Mouse (Mus musculus): ENCODE results near the gene Sacm1l. TPM values are rescaled to one million over a fixed set of nuclear protein-coding genes. Genes with fewer than 3 reads are reported as not detected.
A peak's percentile ranks its signal among the peaks of the same experiment; 100 is the strongest.

Gene Sacm1l
- polyA plus RNA-seq, 1 experiment, result 8.1 TPM

GRCm38 (mm10) chr9:123526502-123526901 is 3.1 kb upstream of the Sacm1l start:
- Histone ChIP-seq H3K27me3 (ENCODE audit: control insufficient read depth, insufficient read depth, low read length) (no peaks in the 10 kb centered on the region), H3K4me3 (ENCODE audit: control insufficient read depth, insufficient read depth, low read length) (no peak overlapping the region), H3K4me1 (replicated peaks; ENCODE audit: control insufficient read depth, insufficient read depth, low read length) (peaks cover 4% of the 10 kb centered on the region), H3K27ac (ENCODE audit: control insufficient read depth, insufficient read depth, low read length) (0 out of 2 replicates have a peak overlapping the region, but pooled peaks have one; percentile 42), H3K36me3 (ENCODE audit: control insufficient read depth, insufficient read depth, low read length) (no peaks in the 10 kb centered on the region)
- 74% methylated on average over 5 of the region's 5 CpGs for WGBS
- no peak for DNase-seq
- no peak for TF ChIP-seq CTCF (IDR thresholded peaks at IDR 0.05; ENCODE audit: borderline replicate concordance, control insufficient read depth, extremely low read depth, insufficient read depth, low read length, poor library complexity)
- no peak for TF ChIP-seq POLR2A (IDR thresholded peaks at IDR 0.05; ENCODE audit: control insufficient read depth, extremely low read depth, insufficient read depth, low read length, poor library complexity)

DNA sequence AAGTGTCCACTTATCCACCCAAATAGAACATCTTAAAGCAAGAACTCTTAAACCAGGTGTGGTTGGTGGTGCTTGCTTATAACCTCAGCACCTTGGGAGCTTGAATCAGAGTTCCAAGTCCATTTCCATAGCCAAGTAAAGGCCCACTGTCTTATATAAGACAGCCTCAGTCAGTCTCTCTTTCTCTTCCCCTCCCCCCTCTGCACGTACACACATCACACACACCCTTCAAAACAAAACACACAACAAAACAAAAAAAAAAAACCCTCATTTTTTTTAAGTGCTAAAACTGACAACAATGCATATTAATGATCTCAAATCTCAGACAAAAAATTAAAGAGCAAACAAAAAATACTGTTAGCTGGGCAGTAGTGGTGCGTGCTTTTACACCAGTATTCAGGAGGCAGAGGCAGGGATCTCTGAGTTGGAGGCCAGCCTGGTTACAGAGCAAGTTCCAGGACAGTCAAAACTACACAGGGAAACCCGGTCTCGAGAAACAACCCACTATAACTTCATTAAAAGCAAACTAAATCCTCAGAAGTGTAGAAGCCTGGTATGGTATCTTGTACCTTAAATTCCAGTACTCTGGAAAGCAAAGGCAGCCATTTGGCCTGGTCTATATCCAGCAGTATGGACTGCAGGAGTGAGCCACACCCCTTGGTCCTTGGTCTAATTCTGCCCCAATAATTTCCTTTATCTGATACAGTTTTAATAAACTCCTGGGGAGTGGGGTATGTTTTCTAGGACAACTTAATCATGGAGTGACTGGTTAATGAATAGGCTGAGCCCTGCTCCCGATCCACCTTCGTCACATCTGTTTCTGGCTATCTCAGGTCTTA is 1.3 kb upstream of the Sacm1l start:
- Histone ChIP-seq H3K4me3 (ENCODE audit: control insufficient read depth, insufficient read depth, low read length) (peak overlapping the region; percentile 58), H3K27ac (ENCODE audit: control insufficient read depth, insufficient read depth, low read length) (peak overlapping the region; percentile 74), H3K27me3 (ENCODE audit: control insufficient read depth, insufficient read depth, low read length) (no peaks in the 10 kb centered on the region), H3K36me3 (ENCODE audit: control insufficient read depth, insufficient read depth, low read length) (no peaks in the 10 kb centered on the region), H3K4me1 (replicated peaks; ENCODE audit: control insufficient read depth, insufficient read depth, low read length) (peaks cover 4% of the 10 kb centered on the region)
- TF ChIP-seq POLR2A (IDR thresholded peaks at IDR 0.05; ENCODE audit: control insufficient read depth, extremely low read depth, insufficient read depth, low read length, poor library complexity), result no peak
- TF ChIP-seq CTCF (IDR thresholded peaks at IDR 0.05; ENCODE audit: borderline replicate concordance, control insufficient read depth, extremely low read depth, insufficient read depth, low read length, poor library complexity), result no peak
- DNase-seq, result no peak
- WGBS, result 30% methylated on average over 6 of the region's 6 CpGs

DNA sequence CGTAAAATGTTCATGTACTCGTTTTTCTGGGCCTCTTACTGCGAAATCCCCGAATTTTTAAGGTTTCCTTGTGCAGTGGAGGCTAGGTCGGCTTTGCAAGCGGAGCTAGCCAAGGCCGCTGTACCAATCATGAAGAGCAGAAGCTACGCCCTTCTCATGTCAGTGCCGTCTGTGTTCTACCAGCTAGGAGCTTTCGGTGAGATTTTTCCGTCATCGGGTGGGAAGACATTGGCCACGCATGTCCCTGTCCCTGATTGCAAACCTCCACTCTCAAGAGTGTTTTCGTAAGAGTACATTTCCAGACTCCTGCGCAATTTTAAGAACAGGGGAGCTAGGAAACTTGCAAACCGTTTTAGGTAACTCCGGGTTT is 648 bp upstream of the Sacm1l start:
- peak overlapping the region; percentile 74 for H3K27ac ChIP-seq (ENCODE audit: control insufficient read depth, insufficient read depth, low read length)
- no peaks in the 10 kb centered on the region for H3K27me3 ChIP-seq (ENCODE audit: control insufficient read depth, insufficient read depth, low read length)
- TF ChIP-seq POLR2A (IDR thresholded peaks at IDR 0.05; ENCODE audit: control insufficient read depth, extremely low read depth, insufficient read depth, low read length, poor library complexity), result no peak
- TF ChIP-seq CTCF (IDR thresholded peaks at IDR 0.05; ENCODE audit: borderline replicate concordance, control insufficient read depth, extremely low read depth, insufficient read depth, low read length, poor library complexity), result no peak
- DNase-seq, result peak; percentile 29
- H3K4me3 ChIP-seq (ENCODE audit: control insufficient read depth, insufficient read depth, low read length), result peak overlapping the region; percentile 58
- WGBS, result 2% methylated on average over 17 of the region's 17 CpGs
- H3K36me3 ChIP-seq (ENCODE audit: control insufficient read depth, insufficient read depth, low read length), result no peaks in the 10 kb centered on the region
- peaks cover 4% of the 10 kb centered on the region for H3K4me1 ChIP-seq (replicated peaks; ENCODE audit: control insufficient read depth, insufficient read depth, low read length)

- Histone ChIP-seq H3K4me3 (ENCODE audit: control insufficient read depth, insufficient read depth, low read length) (peak overlapping the region; percentile 75), H3K4me1 (replicated peaks; ENCODE audit: control insufficient read depth, insufficient read depth, low read length) (peaks cover 4% of the 10 kb centered on the region), H3K36me3 (ENCODE audit: control insufficient read depth, insufficient read depth, low read length) (no peaks in the 10 kb centered on the region), H3K27ac (ENCODE audit: control insufficient read depth, insufficient read depth, low read length) (no peak overlapping the region), H3K27me3 (ENCODE audit: control insufficient read depth, insufficient read depth, low read length) (no peaks in the 10 kb centered on the region)
- DNase-seq, result no peak
- TF ChIP-seq CTCF (IDR thresholded peaks at IDR 0.05; ENCODE audit: borderline replicate concordance, control insufficient read depth, extremely low read depth, insufficient read depth, low read length, poor library complexity) (no peak), POLR2A (IDR thresholded peaks at IDR 0.05; ENCODE audit: control insufficient read depth, extremely low read depth, insufficient read depth, low read length, poor library complexity) (no peak)
- WGBS, result under 1% methylated on average over 13 of the region's 13 CpGs
Measured at GRCm38 (mm10) chr9:123530158-123530475, 558 bp downstream of the Sacm1l start.

DNA sequence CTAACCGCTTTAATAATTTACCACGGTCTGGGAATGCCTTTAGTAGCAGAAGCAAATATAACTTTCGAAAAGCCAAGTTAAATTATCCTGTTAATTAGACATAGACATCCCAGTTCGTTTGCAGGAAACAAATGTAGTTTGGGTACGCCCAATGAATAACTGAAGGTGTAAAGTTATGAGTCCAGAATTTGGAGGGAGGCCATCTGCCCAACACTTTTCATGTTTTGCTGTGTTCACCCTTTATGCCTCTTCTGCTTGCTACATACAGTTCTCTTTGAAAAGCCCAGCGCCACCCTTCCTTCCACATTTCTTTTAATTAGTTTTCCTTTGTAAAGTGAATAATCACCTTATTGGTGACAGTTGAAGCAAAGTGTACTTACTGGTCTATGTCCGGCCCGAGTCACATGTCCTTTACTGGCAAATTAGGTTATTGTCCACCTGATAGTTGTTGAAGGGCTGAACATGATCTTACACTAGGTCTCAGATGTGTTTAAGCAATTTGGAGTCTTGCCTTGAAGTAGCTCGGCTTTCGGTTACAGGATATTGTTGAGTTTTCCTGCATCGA is 1.1 kb downstream of the Sacm1l start:
- Histone ChIP-seq H3K4me1 (replicated peaks; ENCODE audit: control insufficient read depth, insufficient read depth, low read length) (peaks cover 4% of the 10 kb centered on the region), H3K36me3 (ENCODE audit: control insufficient read depth, insufficient read depth, low read length) (no peaks in the 10 kb centered on the region), H3K27me3 (ENCODE audit: control insufficient read depth, insufficient read depth, low read length) (no peaks in the 10 kb centered on the region), H3K27ac (ENCODE audit: control insufficient read depth, insufficient read depth, low read length) (no peak overlapping the region), H3K4me3 (ENCODE audit: control insufficient read depth, insufficient read depth, low read length) (no peak overlapping the region)
- TF ChIP-seq POLR2A (IDR thresholded peaks at IDR 0.05; ENCODE audit: control insufficient read depth, extremely low read depth, insufficient read depth, low read length, poor library complexity) (no peak), CTCF (IDR thresholded peaks at IDR 0.05; ENCODE audit: borderline replicate concordance, control insufficient read depth, extremely low read depth, insufficient read depth, low read length, poor library complexity) (no peak)
- no peak for DNase-seq
- WGBS, result 46% methylated on average over 11 of the region's 11 CpGs

DNA sequence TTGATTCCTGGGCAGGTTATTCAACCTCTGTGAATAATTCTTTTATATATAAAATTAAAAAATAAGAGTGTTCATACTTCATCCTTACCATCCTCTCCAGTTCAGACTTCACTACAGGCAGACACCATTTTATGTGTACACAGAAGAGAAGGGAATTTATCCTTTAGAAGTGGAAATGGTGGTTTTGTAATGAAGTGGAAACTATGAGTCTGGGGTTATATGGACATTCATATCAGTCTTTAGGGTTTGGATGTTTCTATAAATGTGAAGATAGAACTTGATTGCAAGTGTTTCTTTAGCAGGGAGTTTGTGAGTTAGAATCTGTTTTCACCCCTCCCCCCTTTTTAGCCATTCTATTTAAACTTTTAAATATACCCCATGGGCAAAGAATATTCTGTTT is 1.7 kb downstream of the Sacm1l start:
- H3K27ac ChIP-seq (ENCODE audit: control insufficient read depth, insufficient read depth, low read length), result no peak overlapping the region
- TF ChIP-seq CTCF (IDR thresholded peaks at IDR 0.05; ENCODE audit: borderline replicate concordance, control insufficient read depth, extremely low read depth, insufficient read depth, low read length, poor library complexity) (no peak), POLR2A (IDR thresholded peaks at IDR 0.05; ENCODE audit: control insufficient read depth, extremely low read depth, insufficient read depth, low read length, poor library complexity) (no peak)

More for the DNA sequence above, 1.7 kb downstream of the Sacm1l start:
- DNase-seq, result no peak
- Histone ChIP-seq H3K27me3 (ENCODE audit: control insufficient read depth, insufficient read depth, low read length) (no peaks in the 10 kb centered on the region), H3K4me3 (ENCODE audit: control insufficient read depth, insufficient read depth, low read length) (no peak overlapping the region), H3K4me1 (replicated peaks; ENCODE audit: control insufficient read depth, insufficient read depth, low read length) (peaks cover 4% of the 10 kb centered on the region), H3K36me3 (ENCODE audit: control insufficient read depth, insufficient read depth, low read length) (no peaks in the 10 kb centered on the region)
